Mouse (Mus musculus): ENCODE measurements around the gene Rimbp3.

Rimbp3 gene

GRCm38 (mm10) chr16:17261341-17261740 lies 52.9 kb downstream of the Rimbp3 start:
- DNase-seq: no peak

Measured in thymus, postnatal 14 days (tissue).